Mouse (Mus musculus) MEL (cell line): Measurements from ENCODE around the gene Olfr1360. TPM values are rescaled to one million over a fixed set of nuclear protein-coding genes. Genes with fewer than 3 reads are reported as not detected.

ENCODE experiments used
- DNase-seq: peaks from one replicate; pipeline ENCODE4 v3.0.0; 2011; ENCODE audit warnings: low read depth, low spot score
- H3K27ac ChIP-seq: 2 replicates; pipeline ENCODE4 v1.5.1; 2012; ENCODE audit warnings: low read depth, mild to moderate bottlenecking, control low read depth, low read length, moderate library complexity; ENCODE audit not compliant: control insufficient read depth
- H3K27me3 ChIP-seq, 2 experiments: fragments of 150-350 bp in 1 of 2; sonication (generic) in 1 of 2; 2 replicates each; pipeline ENCODE4 v1.6.1; 2012; ENCODE audit warnings: low read length in 2 of 2, mild to moderate bottlenecking in 2 of 2, improper control_type of control experiment in 1 of 2, moderate library complexity in 1 of 2; ENCODE audit not compliant: insufficient read depth in 2 of 2, control insufficient read depth in 1 of 2
- H3K36me3 ChIP-seq, 2 experiments: 2 replicates each; pipeline ENCODE4 v1.6.1; 2012 to 2014; ENCODE audit warnings: low read length in 2 of 2, improper control_type of control experiment in 1 of 2, inconsistent platforms in 1 of 2, mild to moderate bottlenecking in 1 of 2; ENCODE audit not compliant: insufficient read depth in 2 of 2, control insufficient read depth in 1 of 2
- H3K4me1 ChIP-seq, 2 experiments: fragments of 150-350 bp in 1 of 2; sonication (generic) in 1 of 2; 2 replicates each; pipeline ENCODE4 v1.6.1; 2012; ENCODE audit warnings: low read length in 2 of 2, improper control_type of control experiment in 1 of 2, mild to moderate bottlenecking in 1 of 2; ENCODE audit not compliant: insufficient read depth in 2 of 2, control insufficient read depth in 1 of 2
- H3K4me3 ChIP-seq, 2 experiments: fragments of 150-350 bp in 1 of 2; sonication (generic) in 1 of 2; 2 replicates each; pipeline ENCODE4 v1.5.1; 2012; ENCODE audit warnings: low read depth in 2 of 2, low read length in 2 of 2, mild to moderate bottlenecking in 2 of 2, moderate library complexity in 2 of 2, control low read depth in 1 of 2, improper control_type of control experiment in 1 of 2; ENCODE audit not compliant: control insufficient read depth in 1 of 2, insufficient read depth in 1 of 2
- H3K79me2 ChIP-seq: 2 replicates; pipeline ENCODE4 v1.6.1; 2012; ENCODE audit warnings: mild to moderate bottlenecking, low read length, moderate library complexity; ENCODE audit not compliant: control insufficient read depth, poor library complexity, insufficient read depth
- H3K9ac ChIP-seq: 2 replicates; pipeline ENCODE4 v1.6.1; 2012; ENCODE audit warnings: low read depth, mild to moderate bottlenecking, control low read depth, low read length, moderate library complexity; ENCODE audit not compliant: control insufficient read depth, poor library complexity, severe bottlenecking
- H3K9me3 ChIP-seq: fragments of 150-350 bp; sonication (generic); replicated peaks from 2 replicates; pipeline ENCODE4 v1.6.1; 2012; ENCODE audit warnings: mild to moderate bottlenecking, low read length, improper control_type of control experiment, moderate library complexity; ENCODE audit not compliant: insufficient read depth
- CTCF ChIP-seq, 3 experiments: IDR thresholded peaks in 2 of 3; conservative IDR thresholded peaks in 1 of 3; 2 replicates each; pipeline ENCODE4 v1.5.1; 2011 to 2012; ENCODE audit warnings: low read length in 3 of 3, low read depth in 2 of 3, mild to moderate bottlenecking in 2 of 3, improper control_type of control experiment in 1 of 3, inconsistent platforms in 1 of 3, mixed read lengths in 1 of 3, moderate library complexity in 1 of 3; ENCODE audit not compliant: control insufficient read depth in 1 of 3, insufficient read depth in 1 of 3, poor library complexity in 1 of 3, severe bottlenecking in 1 of 3
- EP300 ChIP-seq, 2 experiments: IDR thresholded peaks; 2 replicates each; pipeline ENCODE4 v1.6.1; 2011; ENCODE audit warnings: improper control_type of control experiment in 2 of 2, low read length in 2 of 2, low read depth in 1 of 2, mild to moderate bottlenecking in 1 of 2
- ETS1 ChIP-seq: IDR thresholded peaks from 2 replicates; pipeline ENCODE4 v1.6.1; 2012; ENCODE audit warnings: low read depth, mild to moderate bottlenecking, inconsistent platforms, low read length, improper control_type of control experiment, moderate library complexity
- GABPA ChIP-seq: IDR thresholded peaks from 2 replicates; pipeline ENCODE4 v1.6.1; 2012; ENCODE audit warnings: low read depth, mild to moderate bottlenecking, inconsistent platforms, low read length, improper control_type of control experiment, moderate library complexity
- MEF2A ChIP-seq: IDR thresholded peaks from 2 replicates; pipeline ENCODE4 v1.6.1; 2014; ENCODE audit warnings: low read depth, mild to moderate bottlenecking, inconsistent platforms, low read length, improper control_type of control experiment; ENCODE audit not compliant: poor library complexity, insufficient replicate concordance, severe bottlenecking; ENCODE audit errors: extremely low read depth
- MYB ChIP-seq: IDR thresholded peaks from 2 replicates; pipeline ENCODE4 v1.6.1; 2011; ENCODE audit warnings: mild to moderate bottlenecking, low read depth, low read length, improper control_type of control experiment
- MYC ChIP-seq: IDR thresholded peaks from 2 replicates; pipeline ENCODE4 v1.6.1; 2011; ENCODE audit warnings: low read depth, mild to moderate bottlenecking, low read length, improper control_type of control experiment, moderate library complexity
- SIN3A ChIP-seq: IDR thresholded peaks from 2 replicates; pipeline ENCODE4 v1.6.1; 2012; ENCODE audit warnings: low read length, improper control_type of control experiment, inconsistent platforms
- ZC3H11A ChIP-seq: IDR thresholded peaks from 2 replicates; pipeline ENCODE4 v1.6.1; 2012; ENCODE audit warnings: low read depth, mild to moderate bottlenecking, inconsistent platforms, low read length, improper control_type of control experiment
- ZKSCAN1 ChIP-seq: IDR thresholded peaks from 2 replicates; pipeline ENCODE4 v1.6.1; 2012; ENCODE audit warnings: low read depth, mild to moderate bottlenecking, inconsistent platforms, low read length, improper control_type of control experiment, moderate library complexity
- polyA plus RNA-seq, 2 experiments: library from polyadenylated mRNA; stranded (reverse) in 1 of 2; unstranded in 1 of 2; fragments of >175 nt in 1 of 2; fragments of >200 nt in 1 of 2; gene quantifications; 2 replicates each; pipeline versions ENCODE4 v1.2.1 to v1.2.4; 2012; ENCODE audit warnings: low replicate concordance in 2 of 2, low read depth in 1 of 2; ENCODE audit not compliant: insufficient read length in 2 of 2, insufficient read depth in 1 of 2, missing spikeins in 1 of 2
- total RNA-seq: library from RNA; depleted of rRNA; stranded (reverse); fragments of 300-350 nt; gene quantifications from 2 replicates; pipeline ENCODE4 v1.2.3, GENCODE M21; 2012; rRNA removed

The Olfr1360 gene
- total and polyA plus RNA-seq, 3 experiments = not detected

DNA sequence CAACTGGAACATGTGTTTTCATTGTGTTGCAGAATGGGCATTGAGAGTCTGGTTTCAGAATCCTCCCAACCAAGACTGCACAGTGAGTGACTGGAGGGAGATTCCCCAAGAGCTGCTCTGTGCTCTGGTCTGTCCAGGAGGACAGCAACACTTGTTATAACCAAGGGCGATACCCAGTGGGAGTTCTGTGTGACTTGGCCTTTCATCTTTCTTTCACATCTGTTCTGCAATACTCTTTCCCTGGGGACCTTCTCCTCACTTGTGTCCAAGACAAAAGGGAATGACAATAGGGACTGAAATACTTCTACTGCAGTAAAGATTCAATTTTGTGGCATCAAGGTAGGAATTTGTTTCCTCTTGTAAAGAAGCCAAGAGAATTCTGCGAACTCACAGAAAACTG lies 34.8 kb downstream of the Olfr1360 start, which contains the start of gene Olfr11:
TSS of gene Olfr11 (minus strand) at position 101 of the 400 bp plus-strand sequence.
- no peaks in the 10 kb centered on the region for H3K79me2 ChIP-seq
- H3K9me3 ChIP-seq = no peaks in the 10 kb centered on the region
- H3K4me3 ChIP-seq = no peak within 1 kb of the TSS
- no peak for DNase-seq
- H3K27ac ChIP-seq = no peak within 1 kb of the TSS
- H3K27me3 ChIP-seq = peaks cover 0 to 6% of the 10 kb centered on the region in 2 experiments; a peak in 3 of 4 replicates
- no peak within 1 kb of the TSS for H3K9ac ChIP-seq
- no peak for TF ChIP-seq ETS1
- no peak for TF ChIP-seq MYB
- TF ChIP-seq ZKSCAN1 = no peak
- no peak for TF ChIP-seq CTCF (IDR thresholded peaks at IDR 0.05 in 2 of 3, conservative IDR thresholded peaks at IDR 0.05 in 1 of 3; ENCODE audit: control insufficient read depth in 1 of 3, insufficient read depth in 1 of 3, low read depth in 2 of 3, low read length in 3 of 3, poor library complexity in 1 of 3, severe bottlenecking in 1 of 3)
- TF ChIP-seq MEF2A = no peak
- no peak for TF ChIP-seq GABPA
- TF ChIP-seq MYC = no peak
- TF ChIP-seq EP300 (IDR thresholded peaks at IDR 0.05; ENCODE audit: low read depth in 1 of 2, low read length in 2 of 2) = no peak
- no peak for TF ChIP-seq ZC3H11A
- TF ChIP-seq SIN3A = no peak
- TF ChIP-seq, all 39 proteins: peak for 0
- Histone ChIP-seq H3K36me3 (no peaks in the 10 kb centered on the region), H3K4me1 (no peaks in the 10 kb centered on the region)

Other genes starting within 250 kb of the Olfr1360 start
Only the 30 nearest of the 33 such genes appear.
- not detected in 2 replicates for gene Zkscan4, start 198.5 kb downstream of the Olfr1360 start, total RNA-seq
- not detected for gene Zkscan4, start 198.5 kb downstream of the Olfr1360 start, polyA plus RNA-seq
- gene Gm10065, start 198.0 kb downstream of the Olfr1360 start, total RNA-seq = not detected in 2 replicates
- gene Gm10065, start 198.0 kb downstream of the Olfr1360 start, polyA plus RNA-seq = not detected
- gene AK157302, start 182.2 kb downstream of the Olfr1360 start, total RNA-seq = 0.50 TPM in 1 of 2 replicates, not detected in the other
- gene AK157302, start 182.2 kb downstream of the Olfr1360 start, polyA plus RNA-seq = under 1 TPM in 1 of 2 experiments, not detected in 1; 0.10 TPM
- gene Gm11273, start 176.0 kb downstream of the Olfr1360 start, total RNA-seq = 16.4 and 32.5 TPM in 2 replicates
- 100 to 1,000 TPM in 1 of 2 experiments, not detected in 1; 306 TPM for gene Gm11273, start 176.0 kb downstream of the Olfr1360 start, polyA plus RNA-seq
- gene Zkscan8, start 146.3 kb downstream of the Olfr1360 start, total RNA-seq = 3.2 and 3.9 TPM in 2 replicates
- gene Zkscan8, start 146.3 kb downstream of the Olfr1360 start, polyA plus RNA-seq = 1 to 10 TPM in 1 of 2 experiments, not detected in 1; 3.4 TPM
- not detected in 2 replicates for gene Olfr1366, start 134.6 kb downstream of the Olfr1360 start, total RNA-seq
- gene Olfr1366, start 134.6 kb downstream of the Olfr1360 start, polyA plus RNA-seq = under 1 TPM in 1 of 2 experiments, not detected in 1; 0.04 TPM
- not detected in 2 replicates for gene Olfr1535, start 117.5 kb downstream of the Olfr1360 start, total RNA-seq
- gene Olfr1535, start 117.5 kb downstream of the Olfr1360 start, polyA plus RNA-seq = not detected
- gene Olfr1364, start 95.6 kb downstream of the Olfr1360 start, total RNA-seq = not detected in 2 replicates
- gene Olfr1364, start 95.6 kb downstream of the Olfr1360 start, polyA plus RNA-seq = not detected
- not detected in 2 replicates for gene Olfr1362, start 63.4 kb downstream of the Olfr1360 start, total RNA-seq
- gene Olfr1362, start 63.4 kb downstream of the Olfr1360 start, polyA plus RNA-seq = not detected
- gene Olfr11, start 34.9 kb downstream of the Olfr1360 start, total RNA-seq = 0.10 and 0.12 TPM in 2 replicates
- under 1 TPM in 1 of 2 experiments, not detected in 1; 0.19 TPM for gene Olfr11, start 34.9 kb downstream of the Olfr1360 start, polyA plus RNA-seq
- not detected in 2 replicates for gene Olfr1361, start 14.0 kb downstream of the Olfr1360 start, total RNA-seq
- gene Olfr1361, start 14.0 kb downstream of the Olfr1360 start, polyA plus RNA-seq = not detected
- not detected in 2 replicates for gene Olfr1359, start 20.7 kb upstream of the Olfr1360 start, total RNA-seq
- not detected for gene Olfr1359, start 20.7 kb upstream of the Olfr1360 start, polyA plus RNA-seq
- 2,215 and 3,073 TPM in 2 replicates for gene Hist1h2bl, start 38.7 kb upstream of the Olfr1360 start, total RNA-seq
- 1 to 10 TPM in 1 of 2 experiments, not detected in 1; 6.7 TPM for gene Hist1h2bl, start 38.7 kb upstream of the Olfr1360 start, polyA plus RNA-seq
- gene Hist1h2ai, start 39.0 kb upstream of the Olfr1360 start, total RNA-seq = 1,435 and 1,802 TPM in 2 replicates
- gene Hist1h2ai, start 39.0 kb upstream of the Olfr1360 start, polyA plus RNA-seq = 1 to 10 TPM in 1 of 2 experiments, not detected in 1; 8.2 TPM
- 3,336 and 3,710 TPM in 2 replicates for gene Hist1h3h, start 40.3 kb upstream of the Olfr1360 start, total RNA-seq
- gene Hist1h3h, start 40.3 kb upstream of the Olfr1360 start, polyA plus RNA-seq = 10 to 100 TPM in 1 of 2 experiments, not detected in 1; 18.4 TPM
- gene Hist1h2bm, start 44.6 kb upstream of the Olfr1360 start, total RNA-seq = 1,196 and 2,041 TPM in 2 replicates
- gene Hist1h2bm, start 44.6 kb upstream of the Olfr1360 start, polyA plus RNA-seq = 1 to 10 TPM in 1 of 2 experiments, not detected in 1; 1.7 TPM
- gene Hist1h4j, start 57.7 kb upstream of the Olfr1360 start, total RNA-seq = 947 and 1,094 TPM in 2 replicates
- 1 to 10 TPM in 1 of 2 experiments, not detected in 1; 2.7 TPM for gene Hist1h4j, start 57.7 kb upstream of the Olfr1360 start, polyA plus RNA-seq
- 3,283 and 3,531 TPM in 2 replicates for gene Hist1h4k, start 73.1 kb upstream of the Olfr1360 start, total RNA-seq
- gene Hist1h4k, start 73.1 kb upstream of the Olfr1360 start, polyA plus RNA-seq = 10 to 100 TPM in 1 of 2 experiments, not detected in 1; 19.1 TPM
- 1,127 and 1,310 TPM in 2 replicates for gene Hist1h2ak, start 76.4 kb upstream of the Olfr1360 start, total RNA-seq
- gene Hist1h2ak, start 76.4 kb upstream of the Olfr1360 start, polyA plus RNA-seq = 10 to 100 TPM in 1 of 2 experiments, not detected in 1; 10.6 TPM
- 1,714 and 2,074 TPM in 2 replicates for gene Hist1h2bn, start 76.7 kb upstream of the Olfr1360 start, total RNA-seq
- gene Hist1h2bn, start 76.7 kb upstream of the Olfr1360 start, polyA plus RNA-seq = 1 to 10 TPM in 1 of 2 experiments, not detected in 1; 5.6 TPM
- gene Hist1h1b, start 103.2 kb upstream of the Olfr1360 start, total RNA-seq = 1,140 and 1,462 TPM in 2 replicates
- 1 to 10 TPM in 1 of 2 experiments, not detected in 1; 2.9 TPM for gene Hist1h1b, start 103.2 kb upstream of the Olfr1360 start, polyA plus RNA-seq
- gene Hist1h3i, start 106.0 kb upstream of the Olfr1360 start, total RNA-seq = 1,321 and 1,539 TPM in 2 replicates
- gene Hist1h3i, start 106.0 kb upstream of the Olfr1360 start, polyA plus RNA-seq = 10 to 100 TPM in 1 of 2 experiments, not detected in 1; 18.1 TPM
- gene Hist1h2an, start 109.8 kb upstream of the Olfr1360 start, total RNA-seq = 1,204 and 1,752 TPM in 2 replicates
- 1,000 to 10,000 TPM in 1 of 2 experiments, 1 to 10 TPM in 1; 8.6 to 1,740 TPM for gene Hist1h2an, start 109.8 kb upstream of the Olfr1360 start, polyA plus RNA-seq
- 512 and 814 TPM in 2 replicates for gene Hist1h2bp, start 110.1 kb upstream of the Olfr1360 start, total RNA-seq
- gene Hist1h2bp, start 110.1 kb upstream of the Olfr1360 start, polyA plus RNA-seq = 1 to 10 TPM in 1 of 2 experiments, not detected in 1; 3.0 TPM
- 2,195 and 3,125 TPM in 2 replicates for gene Hist1h2bq, start 132.8 kb upstream of the Olfr1360 start, total RNA-seq
- 1 to 10 TPM in 1 of 2 experiments, not detected in 1; 6.2 TPM for gene Hist1h2bq, start 132.8 kb upstream of the Olfr1360 start, polyA plus RNA-seq
- 1.6 TPM in 1 of 2 replicates, not detected in the other for gene Hist1h2ao, start 133.1 kb upstream of the Olfr1360 start, total RNA-seq
- 1,000 to 10,000 TPM in 1 of 2 experiments, not detected in 1; 1,152 TPM for gene Hist1h2ao, start 133.1 kb upstream of the Olfr1360 start, polyA plus RNA-seq
- 28.0 and 49.2 TPM in 2 replicates for gene Hist1h4m, start 134.3 kb upstream of the Olfr1360 start, total RNA-seq
- gene Hist1h4m, start 134.3 kb upstream of the Olfr1360 start, polyA plus RNA-seq = 10 to 100 TPM in 1 of 2 experiments, not detected in 1; 27.5 TPM
- 9,853 and 10,418 TPM in 2 replicates for gene Hist1h4n, start 154.8 kb upstream of the Olfr1360 start, total RNA-seq
- 1 to 10 TPM in 1 of 2 experiments, not detected in 1; 9.0 TPM for gene Hist1h4n, start 154.8 kb upstream of the Olfr1360 start, polyA plus RNA-seq
- 3,706 and 4,747 TPM in 2 replicates for gene Hist1h2ap, start 156.1 kb upstream of the Olfr1360 start, total RNA-seq
- gene Hist1h2ap, start 156.1 kb upstream of the Olfr1360 start, polyA plus RNA-seq = 100 to 1,000 TPM in 1 of 2 experiments, not detected in 1; 727 TPM
- 2,013 and 2,821 TPM in 2 replicates for gene Hist1h2br, start 156.3 kb upstream of the Olfr1360 start, total RNA-seq
- 1 to 10 TPM in 1 of 2 experiments, not detected in 1; 6.0 TPM for gene Hist1h2br, start 156.3 kb upstream of the Olfr1360 start, polyA plus RNA-seq